Mouse (Mus musculus) telencephalon, adult 2 months (tissue): Measurements from ENCODE around the gene Shc2.

Source experiments
- DNase-seq: peaks from one replicate; pipeline ENCODE4 v3.0.0-alpha.2; 2011; ENCODE audit warnings: low read depth, low spot score

Shc2 gene

GRCm38 (mm10) chr10:79668771-79669575 lies 31.3 kb upstream of the Shc2 start, which contains the start of gene Tpgs1:
Gene Tpgs1 (plus strand): TSS chr10:79669369.
- peak; percentile 95 for DNase-seq

- no peak for DNase-seq
These were observed 30.4 kb upstream of the Shc2 start for GRCm38 (mm10) chr10:79668076-79668475.

- no peak for DNase-seq
These were observed 28.8 kb upstream of the Shc2 start for GRCm38 (mm10) chr10:79666493-79666892.

GRCm38 (mm10) chr10:79665051-79665450 lies 27.3 kb upstream of the Shc2 start:
- DNase-seq: no peak

DNA sequence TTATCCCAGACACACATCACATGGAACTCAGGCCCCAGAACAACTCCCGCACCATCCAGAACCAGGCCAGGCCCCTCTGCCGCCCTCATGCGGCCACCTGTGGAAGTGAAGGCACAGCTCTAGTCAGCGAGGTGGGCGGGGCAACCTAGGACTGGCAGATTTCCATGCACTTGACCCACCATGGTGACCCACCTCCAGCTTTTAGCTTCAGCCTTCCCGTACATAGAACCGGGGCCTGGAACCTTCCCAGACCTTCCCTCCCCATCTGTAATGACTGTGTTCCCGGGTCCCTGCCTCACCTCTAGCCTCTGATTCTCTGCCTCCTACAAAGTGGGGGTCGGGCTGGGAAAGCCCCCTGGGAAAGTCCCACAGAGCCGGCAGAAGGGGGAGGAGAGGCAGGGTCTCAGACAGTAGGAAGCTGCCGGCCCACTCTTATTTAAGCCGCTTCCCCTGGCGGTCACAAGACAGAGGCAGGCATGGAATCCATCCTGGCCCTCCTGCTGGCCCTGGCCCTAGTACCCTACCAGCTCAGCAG lies 26.5 kb upstream of the Shc2 start, which contains the start of gene Madcam1:
Madcam1 (plus strand) TSS at position 429 of the 535 bp plus-strand sequence.
- no peak for DNase-seq

GRCm38 (mm10) chr10:79661861-79662260 lies 24.1 kb upstream of the Shc2 start:
- DNase-seq: no peak

- no peak for DNase-seq
These were observed 22.6 kb upstream of the Shc2 start for GRCm38 (mm10) chr10:79660298-79660697.

- no peak for DNase-seq
These were observed 21.1 kb upstream of the Shc2 start for GRCm38 (mm10) chr10:79658829-79659228.

GRCm38 (mm10) chr10:79654946-79655395 lies 17.3 kb upstream of the Shc2 start:
- DNase-seq: peak; percentile 69

DNA sequence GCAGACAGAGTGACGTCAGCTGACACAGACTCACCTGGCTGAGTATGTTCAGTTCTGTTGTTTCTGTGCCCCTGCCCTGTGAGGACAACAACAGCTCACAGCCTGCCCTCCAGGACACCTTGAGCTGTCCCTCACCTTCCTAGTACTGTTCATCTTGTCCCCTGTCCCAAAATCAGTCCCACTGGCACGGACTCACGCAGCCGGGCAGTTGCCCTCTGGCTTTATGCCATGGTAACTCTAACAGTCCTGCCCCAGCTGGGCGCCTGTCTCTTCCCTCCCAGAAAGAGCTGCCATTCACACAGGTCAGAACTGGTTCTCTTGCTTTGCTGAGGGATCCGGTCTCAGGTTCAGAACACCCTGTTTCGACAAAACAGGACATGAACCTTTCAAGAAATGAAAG lies 15.1 kb upstream of the Shc2 start:
- no peak for DNase-seq

- DNase-seq: no peak
These were observed 11.5 kb upstream of the Shc2 start for GRCm38 (mm10) chr10:79649070-79649751.

- no peak for DNase-seq
These were observed 8.0 kb upstream of the Shc2 start, which contains the start of gene Odf3l2 for GRCm38 (mm10) chr10:79645711-79646110. Gene Odf3l2 (minus strand): TSS chr10:79645738.

- DNase-seq: no peak
These were observed 927 bp upstream of the Shc2 start for GRCm38 (mm10) chr10:79638486-79639204.

- DNase-seq: no peak
These were observed 1.4 kb downstream of the Shc2 start for GRCm38 (mm10) chr10:79636287-79636686.

DNA sequence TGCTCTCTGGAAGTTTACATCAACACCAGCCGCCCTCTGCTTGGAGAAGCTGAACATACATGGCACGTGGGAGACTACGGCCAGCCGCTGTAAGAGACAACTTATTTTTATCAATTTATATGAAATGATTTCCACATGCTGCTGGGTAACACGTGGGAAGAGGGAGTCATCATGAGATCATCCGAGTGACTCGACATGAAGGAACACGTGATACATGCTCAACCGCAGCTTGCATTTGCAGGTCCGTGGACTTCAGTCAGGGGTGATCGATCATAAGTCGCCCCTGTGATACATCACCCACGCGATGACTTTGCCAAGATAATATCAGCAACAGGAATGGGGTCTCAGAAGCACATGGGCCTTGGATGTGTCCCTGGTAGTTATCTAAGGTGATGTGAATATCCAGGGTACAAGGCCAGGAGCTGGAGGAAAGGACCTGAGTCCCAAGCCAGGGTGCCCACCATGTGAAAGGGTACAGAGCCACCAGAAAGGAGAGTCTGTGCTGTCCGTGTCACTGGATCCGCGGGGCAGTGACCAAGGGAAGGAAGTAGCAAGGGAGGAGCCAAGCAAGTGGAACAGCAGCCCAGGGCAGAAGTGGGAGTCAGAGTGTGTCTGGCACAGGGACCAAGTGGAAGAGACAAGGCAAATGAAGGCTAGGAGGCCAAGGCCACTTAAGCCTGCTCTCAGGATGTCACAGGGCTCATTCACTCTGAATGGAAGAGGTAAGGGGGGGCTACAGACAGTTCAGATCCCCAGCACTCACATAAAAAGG lies 4.5 kb downstream of the Shc2 start:
- DNase-seq: peak; percentile 51

GRCm38 (mm10) chr10:79631432-79631831 lies 6.3 kb downstream of the Shc2 start:
- DNase-seq: no peak

DNA sequence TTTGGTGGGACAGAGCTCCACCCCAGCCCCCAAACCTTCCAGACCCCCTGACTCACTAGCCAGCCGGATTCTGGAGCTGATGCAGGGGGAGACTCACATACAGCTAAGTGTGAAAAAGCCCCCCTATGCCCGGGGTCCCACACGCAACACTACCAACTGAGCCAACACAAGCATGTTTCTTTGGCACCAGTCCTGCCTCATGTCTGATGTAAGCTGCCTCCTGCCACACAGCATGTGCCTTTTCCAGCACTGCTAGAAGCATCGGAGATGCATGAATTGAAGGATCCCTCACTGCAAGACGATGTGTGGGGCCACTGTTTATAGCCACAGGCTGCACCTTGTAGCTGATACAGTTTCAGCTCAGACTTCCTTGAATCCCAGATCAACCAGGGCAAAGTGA lies 9.3 kb downstream of the Shc2 start:
- DNase-seq: no peak

DNA sequence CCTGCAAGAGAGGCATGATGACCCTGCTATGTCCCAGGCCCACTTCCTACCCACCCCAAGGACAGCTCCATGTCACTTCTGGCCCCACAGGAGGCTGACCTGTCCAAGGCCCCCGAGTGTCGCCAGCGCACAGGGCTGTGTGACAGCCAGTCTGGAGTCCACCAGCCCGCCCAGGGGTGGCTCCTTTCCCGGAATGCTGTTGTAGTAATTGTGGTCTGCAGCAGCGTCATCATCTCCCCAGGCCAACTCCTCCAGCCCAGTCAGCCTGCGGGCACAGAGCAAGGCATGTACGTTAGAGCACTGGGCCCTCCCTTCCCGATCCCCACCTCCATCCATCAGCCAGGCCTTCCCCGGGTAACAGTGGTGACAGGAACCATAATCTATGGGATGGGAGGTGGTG lies 11.6 kb downstream of the Shc2 start:
- no peak for DNase-seq

- no peak for DNase-seq
These were observed 12.3 kb downstream of the Shc2 start for GRCm38 (mm10) chr10:79625398-79625797.

GRCm38 (mm10) chr10:79623950-79624349 lies 13.8 kb downstream of the Shc2 start:
- DNase-seq: no peak

DNA sequence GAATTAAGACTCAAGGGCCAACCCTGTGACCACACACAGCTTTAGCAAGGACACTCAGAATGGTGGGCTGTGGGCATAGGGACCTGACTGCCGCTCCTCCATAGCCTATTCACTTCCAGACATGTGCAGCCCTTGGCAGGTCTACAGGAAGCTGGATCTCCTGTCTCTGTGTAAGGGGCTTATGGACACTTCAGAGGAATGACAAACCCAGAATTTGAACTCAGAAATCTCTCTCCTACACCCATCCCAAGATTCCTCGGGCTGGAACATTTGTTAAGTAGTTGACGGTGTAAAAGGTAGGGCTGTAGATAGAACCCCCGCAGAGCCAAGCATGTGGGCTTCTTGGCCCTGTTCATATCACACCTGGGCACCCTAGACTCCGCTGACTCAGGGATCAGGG lies 21.3 kb downstream of the Shc2 start:
- no peak for DNase-seq
